Mouse (Mus musculus) WW6 (cell line): ENCODE results near the gene B3gnt2.
"Not testable (repeated sequence)": the region's sequence is repeated elsewhere in the genome, so short reads cannot be mapped to it uniquely, and the experiment has no call there.

Experiments
- DNase-seq: peaks from one replicate; pipeline ENCODE4 v3.0.0-alpha.2; 2013; ENCODE audit warnings: low read depth, low spot score

B3gnt2 gene

DNA sequence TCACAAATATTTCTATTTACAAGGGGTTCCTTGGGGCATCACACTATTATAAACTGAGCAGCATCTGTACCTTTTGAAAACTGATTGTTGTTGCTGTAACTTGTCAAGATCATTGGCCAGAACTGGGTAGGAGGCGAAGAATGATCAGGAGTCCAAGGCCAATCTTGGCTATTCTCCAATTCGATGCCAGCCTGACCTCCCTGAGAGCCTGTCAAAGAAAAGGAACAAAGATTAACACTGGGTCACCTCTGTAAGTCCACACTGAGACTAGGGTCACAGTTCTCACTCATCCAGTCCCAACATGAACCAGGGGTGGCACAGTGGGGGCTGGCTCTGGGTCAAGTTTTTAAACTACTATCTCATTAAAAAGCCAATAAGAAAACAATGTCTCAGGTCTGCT is 85.9 kb downstream of the B3gnt2 start:
- DNase-seq = no peak

DNA sequence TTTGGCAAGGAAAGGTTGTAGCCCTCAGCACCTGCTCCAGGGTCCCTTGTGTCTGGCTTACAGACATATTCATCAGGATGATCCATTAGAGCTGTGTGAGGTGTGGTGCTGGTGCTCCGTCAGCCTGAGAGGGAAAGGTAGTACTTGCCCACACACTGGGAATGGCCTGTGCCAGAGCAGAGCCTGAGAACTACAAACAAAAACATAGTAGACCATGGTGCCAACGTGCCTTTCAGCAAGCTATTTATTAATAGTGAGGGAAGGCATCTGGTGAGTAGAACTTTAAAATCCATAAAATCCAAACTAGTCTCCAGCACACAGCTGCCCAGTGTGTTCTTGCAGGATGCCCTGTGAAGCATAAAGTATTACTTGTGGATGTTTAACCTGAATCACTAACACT is 94.5 kb downstream of the B3gnt2 start:
- no peak for DNase-seq

GRCm38 (mm10) chr11:22765425-22765824 is 95.3 kb downstream of the B3gnt2 start:
- DNase-seq = no peak

DNA sequence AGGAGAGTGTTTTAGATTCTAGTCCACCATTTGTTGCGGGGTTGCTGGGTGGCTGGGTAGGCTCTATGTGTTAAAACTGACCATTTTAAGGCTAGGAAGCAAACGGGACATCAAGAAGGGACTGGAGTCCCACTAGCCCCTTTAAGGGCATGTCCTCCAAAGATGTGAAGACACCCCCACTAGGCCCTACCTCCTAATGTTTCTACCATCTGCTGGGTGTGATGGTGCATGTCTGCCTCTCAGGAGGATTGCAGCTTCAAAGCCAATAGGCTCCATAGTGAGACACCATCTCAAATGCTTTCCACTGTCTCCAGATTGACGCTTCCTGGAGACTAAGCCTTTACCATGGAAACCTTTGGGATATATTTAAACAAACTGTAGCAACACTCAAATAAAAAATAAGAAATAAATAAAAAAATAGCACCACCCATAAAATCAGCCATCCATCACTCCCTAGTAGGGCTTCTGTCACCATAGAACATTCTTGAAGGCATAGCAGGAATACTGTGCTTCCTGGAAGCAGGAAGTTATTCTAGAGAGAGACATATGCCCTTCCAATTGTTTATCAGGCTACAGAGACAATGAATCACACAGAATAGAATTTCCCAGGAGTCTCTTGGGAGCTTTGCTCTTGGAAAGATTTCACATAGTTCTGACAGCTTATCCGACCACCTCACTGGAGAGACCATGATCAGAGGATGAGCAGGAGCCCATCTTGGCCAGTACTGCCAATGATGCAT is 97.0 kb downstream of the B3gnt2 start:
- DNase-seq = no peak

GRCm38 (mm10) chr11:22763055-22763454 is 97.7 kb downstream of the B3gnt2 start:
- no peak for DNase-seq

- no peak for DNase-seq
Measured at GRCm38 (mm10) chr11:22762236-22762927, 98.4 kb downstream of the B3gnt2 start.

DNA sequence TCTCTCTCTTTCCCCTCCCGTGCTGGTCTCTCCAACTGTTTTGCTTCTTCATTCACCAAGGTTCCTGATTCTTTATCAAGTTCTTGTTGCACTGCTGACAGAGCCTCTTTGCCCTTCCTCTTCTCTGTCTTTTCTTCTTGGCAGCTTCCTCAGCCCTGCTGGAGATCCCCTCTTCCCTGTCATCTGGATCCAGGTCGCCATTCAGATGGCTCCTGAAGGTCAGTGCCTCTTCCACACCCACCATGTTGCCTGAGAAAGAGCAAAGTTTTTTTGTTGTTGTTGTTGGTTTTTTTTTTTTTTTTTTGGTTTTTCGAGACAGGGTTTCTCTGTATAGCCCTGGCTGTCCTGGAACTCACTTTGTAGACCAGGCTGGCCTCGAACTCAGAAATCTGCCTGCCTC is 101.0 kb downstream of the B3gnt2 start:
- DNase-seq = no peak

GRCm38 (mm10) chr11:22756168-22756980 is 104.4 kb downstream of the B3gnt2 start:
- DNase-seq = no peak

- no peak for DNase-seq
Measured at GRCm38 (mm10) chr11:22755180-22755579, 105.6 kb downstream of the B3gnt2 start.

DNA sequence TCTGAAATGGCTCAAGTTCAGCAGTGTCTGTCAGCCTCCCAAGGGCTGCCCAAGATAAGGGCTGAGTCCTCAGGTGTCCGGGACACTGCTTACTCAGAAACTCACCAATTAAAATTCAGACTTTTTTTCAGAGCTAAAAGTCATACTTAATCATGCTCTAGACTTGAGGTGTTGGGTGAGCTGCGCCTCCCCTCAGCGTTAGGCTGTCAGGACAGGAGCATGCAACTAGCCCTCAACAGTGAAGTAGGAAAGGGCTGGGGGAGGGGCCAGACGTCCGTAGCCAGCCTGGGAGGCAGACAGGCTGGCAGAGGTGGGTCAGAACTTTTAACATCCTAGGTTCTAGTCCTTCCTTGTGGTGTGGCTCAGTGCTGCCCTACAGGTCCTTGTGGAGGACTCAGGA is 108.2 kb downstream of the B3gnt2 start:
- DNase-seq = no peak

DNA sequence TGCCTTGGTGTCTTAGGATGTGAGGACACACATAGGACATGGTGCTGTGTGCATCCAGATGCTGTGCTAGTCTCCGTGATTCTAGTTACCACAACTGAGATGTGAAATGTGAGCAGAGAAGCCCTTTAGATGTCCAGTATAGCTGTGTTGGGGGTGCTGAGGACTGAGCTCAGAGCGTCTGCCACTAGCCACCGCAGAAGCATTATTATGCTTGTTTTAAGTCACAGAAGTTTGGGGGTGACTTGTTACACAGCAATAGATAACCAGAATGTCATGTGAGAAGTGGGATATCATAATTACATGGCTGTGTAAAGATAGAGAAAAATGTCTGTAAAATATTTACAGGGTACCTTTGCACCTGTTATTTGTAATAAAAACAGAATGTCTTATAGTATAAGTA is 109.2 kb downstream of the B3gnt2 start:
- no peak for DNase-seq

DNA sequence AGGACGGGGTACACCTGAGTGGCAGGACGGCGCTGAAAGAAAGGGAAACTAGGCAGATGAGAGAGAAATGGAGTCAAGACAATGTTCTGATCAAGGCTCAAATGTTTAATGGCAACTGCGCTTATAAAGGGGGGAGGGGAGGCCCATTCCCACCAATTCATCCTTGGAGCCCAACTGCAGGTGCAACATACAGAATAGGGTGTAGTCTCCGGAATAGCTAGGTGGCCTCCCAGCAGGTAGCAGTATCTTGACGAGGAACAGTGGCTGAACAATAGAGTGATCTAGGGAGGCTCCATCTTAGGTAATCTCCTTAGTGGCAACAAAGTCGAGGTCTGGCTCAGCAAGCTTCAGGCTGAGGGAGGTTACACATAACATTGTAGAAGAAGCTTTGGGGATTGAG is 113.4 kb downstream of the B3gnt2 start:
- no peak for DNase-seq

DNA sequence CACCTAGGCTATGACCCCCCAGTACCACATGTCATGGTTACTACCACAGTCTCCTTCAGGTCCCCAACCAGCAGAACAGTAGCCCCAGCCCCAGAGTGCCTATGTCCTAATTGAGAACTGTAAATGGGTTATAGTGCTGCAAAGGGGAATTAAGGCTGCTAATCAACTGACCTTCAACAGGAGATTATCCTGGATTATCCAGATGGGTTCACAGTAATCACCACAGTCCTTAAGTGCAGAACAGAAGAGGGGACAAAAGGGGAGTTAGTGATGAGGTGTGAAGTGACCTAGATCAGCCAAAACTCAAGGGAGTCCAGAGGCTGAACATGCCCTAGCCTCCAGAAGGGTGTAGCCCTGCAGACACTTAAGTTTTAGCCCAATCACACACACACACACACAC is 115.4 kb downstream of the B3gnt2 start:
- no peak for DNase-seq

GRCm38 (mm10) chr11:22743561-22744269 is 117.0 kb downstream of the B3gnt2 start:
- DNase-seq = no peak

DNA sequence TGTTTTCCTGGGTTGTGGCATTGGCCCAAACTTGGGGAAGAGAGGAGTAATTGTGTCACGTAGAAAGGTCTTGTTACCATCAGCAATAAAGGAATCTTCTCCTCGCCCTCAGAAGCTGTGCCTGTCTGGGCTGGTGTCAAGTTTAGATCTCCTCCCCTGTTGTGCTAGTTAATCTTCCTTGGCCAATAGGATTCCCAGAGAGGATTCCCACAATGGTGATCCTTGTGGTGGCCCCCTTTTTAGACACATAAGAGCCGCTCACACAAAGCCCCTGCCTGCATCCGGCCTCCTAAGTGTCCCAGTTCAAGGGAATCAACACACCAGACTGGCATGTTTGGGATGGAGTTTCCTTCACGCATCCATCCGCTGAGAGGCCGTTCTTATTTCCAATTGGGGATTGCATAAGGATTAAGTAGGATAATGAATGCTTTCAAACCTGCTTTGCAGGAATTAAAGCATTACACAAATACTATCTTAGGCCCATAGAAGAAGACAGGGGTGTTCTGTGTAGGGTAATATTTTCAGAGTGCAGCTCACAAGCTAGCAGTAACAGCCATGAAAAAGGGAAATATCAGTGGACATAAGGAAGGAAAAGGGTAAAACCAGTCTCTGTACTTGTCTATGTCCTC is 118.6 kb downstream of the B3gnt2 start:
- DNase-seq = no peak

DNA sequence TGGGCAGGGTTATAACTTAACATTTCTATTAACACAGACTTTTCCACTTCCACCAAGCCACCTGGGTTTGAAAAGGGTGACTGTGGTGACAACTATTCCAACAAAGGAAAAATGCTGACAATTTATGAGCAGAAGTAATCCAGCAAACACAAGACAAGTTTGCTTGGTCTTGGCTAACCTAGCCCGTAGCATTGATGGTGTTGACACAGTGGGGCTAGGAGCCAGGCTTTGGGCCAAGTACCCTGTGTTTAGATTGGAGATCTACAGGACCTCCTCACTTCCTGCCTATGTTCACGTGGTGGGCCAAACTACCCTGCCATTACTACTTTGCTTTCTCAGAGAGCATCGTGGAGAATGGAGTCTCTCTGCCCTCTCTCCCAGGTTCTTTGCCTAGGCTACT is 119.3 kb downstream of the B3gnt2 start:
- DNase-seq = no peak

DNA sequence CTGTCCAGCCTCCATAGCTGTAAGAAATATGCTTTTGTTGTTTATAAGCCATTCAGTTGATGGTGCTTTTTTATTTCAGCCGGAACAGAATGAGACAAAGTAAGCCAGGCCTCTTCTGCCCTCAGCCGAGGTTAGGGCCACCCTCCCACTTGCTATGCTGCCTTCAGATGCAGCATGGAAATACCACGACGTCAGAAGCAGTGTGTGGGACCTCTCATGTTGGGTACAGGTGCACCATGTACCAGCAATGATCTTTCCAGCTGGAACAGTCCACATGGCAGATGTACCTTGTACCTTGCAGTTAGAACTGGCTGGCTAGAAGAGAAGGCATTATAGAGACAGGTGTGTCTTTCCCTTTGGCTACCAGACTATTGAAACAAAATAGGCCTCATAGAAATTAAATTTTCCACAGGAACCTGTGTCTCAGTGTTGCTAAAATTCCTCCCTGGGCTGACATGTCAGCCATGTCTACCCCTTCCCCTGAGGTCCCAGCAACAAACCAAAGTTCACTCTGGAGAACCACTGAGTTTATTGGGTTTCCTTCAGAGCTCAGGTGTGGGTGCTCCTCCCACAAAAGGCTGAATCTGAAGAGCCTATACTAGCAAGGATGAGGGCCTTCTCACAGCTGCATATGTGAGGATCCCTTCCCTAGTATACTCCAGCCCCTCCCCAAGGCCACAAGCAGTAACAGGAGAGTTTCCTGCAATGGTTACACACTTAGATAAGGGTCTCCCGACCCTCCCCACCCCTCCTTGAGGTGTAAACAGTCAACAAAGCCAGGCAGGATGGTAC is 121.1 kb downstream of the B3gnt2 start:
- no peak for DNase-seq

DNA sequence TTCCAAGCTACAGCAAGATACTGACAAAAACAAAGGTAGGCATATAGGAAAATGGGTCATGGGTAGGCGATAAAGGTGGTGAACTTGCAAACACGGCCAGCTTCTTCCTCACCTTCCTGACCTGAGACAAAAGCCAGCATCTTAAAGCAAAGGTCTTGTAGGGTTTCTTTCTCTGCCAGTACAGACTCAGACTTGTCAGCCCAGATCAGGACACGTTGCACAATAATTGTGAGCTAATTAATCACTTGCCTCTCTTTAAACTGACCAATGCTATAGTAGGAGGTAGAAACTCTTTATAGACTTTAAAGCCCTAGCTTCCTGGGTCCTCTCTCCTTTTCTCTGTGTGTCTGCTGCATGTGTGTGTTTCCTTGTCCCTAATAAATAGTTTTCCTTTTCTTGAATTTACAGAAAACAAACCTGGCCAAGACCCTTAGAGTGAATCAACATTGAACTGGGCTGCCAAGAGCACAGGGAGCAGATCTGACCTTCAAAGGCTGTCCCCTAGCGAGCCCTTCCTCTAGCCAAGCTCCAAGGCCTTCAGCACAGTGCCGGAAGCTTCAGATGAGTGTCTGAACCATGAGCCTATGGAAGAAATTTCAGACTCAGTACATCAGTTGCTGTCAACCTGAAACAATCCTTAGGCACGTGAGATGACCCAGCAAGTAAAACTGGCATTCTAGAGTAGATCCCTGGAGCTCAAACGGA is 124.1 kb downstream of the B3gnt2 start:
- no peak for DNase-seq

GRCm38 (mm10) chr11:22735128-22735527 is 125.6 kb downstream of the B3gnt2 start:
- DNase-seq = not testable (repeated sequence)

- no peak for DNase-seq
Measured at GRCm38 (mm10) chr11:22733936-22734335, 126.8 kb downstream of the B3gnt2 start.
